Mouse (Mus musculus) midbrain, embryonic 16.5 days (tissue): ENCODE results near the gene Fnip1. TPM values are rescaled to one million over a fixed set of nuclear protein-coding genes. Genes with fewer than 3 reads are reported as not detected.
"Not testable (repeated sequence)": the region's sequence is repeated elsewhere in the genome, so short reads cannot be mapped to it uniquely, and the experiment has no call there.

ENCODE experiments used
- ATAC-seq: fragments of 200-750 bp; cut with Nextera tagmentation; 2 replicates; pipeline ENCODE4 v1.8.0; 2017; ENCODE audit warnings: moderate TSS enrichment
- H3K27ac ChIP-seq: fragments of 300-500 bp; sonication (generic); 2 replicates; pipeline ENCODE4 v1.5.1; 2014; ENCODE audit warnings: mild to moderate bottlenecking, low read length, mixed read lengths
- H3K27me3 ChIP-seq: fragments of 300-500 bp; sonication (generic); 2 replicates; pipeline ENCODE4 v1.6.1; 2014; ENCODE audit warnings: low read depth, low read length, mixed read lengths; ENCODE audit not compliant: control insufficient read depth, insufficient read depth
- H3K36me3 ChIP-seq: fragments of 300-500 bp; sonication (generic); 2 replicates; pipeline ENCODE4 v1.6.1; 2014; ENCODE audit warnings: mild to moderate bottlenecking, low read length, moderate library complexity, mixed read lengths; ENCODE audit not compliant: control insufficient read depth, insufficient read depth
- H3K4me1 ChIP-seq: fragments of 300-500 bp; sonication (generic); 2 replicates; pipeline ENCODE4 v1.6.1; 2014; ENCODE audit warnings: mild to moderate bottlenecking, low read length, mixed read lengths; ENCODE audit not compliant: control insufficient read depth, insufficient read depth
- H3K4me2 ChIP-seq: fragments of 300-500 bp; sonication (generic); 2 replicates; pipeline ENCODE4 v1.6.1; 2014; ENCODE audit warnings: mild to moderate bottlenecking, low read length, mixed read lengths
- H3K4me3 ChIP-seq: fragments of 300-500 bp; sonication (generic); 2 replicates; pipeline ENCODE4 v1.5.1; 2014; ENCODE audit warnings: low read depth, mild to moderate bottlenecking, low read length, moderate library complexity, mixed read lengths
- H3K9ac ChIP-seq: fragments of 300-500 bp; sonication (generic); 2 replicates; pipeline ENCODE4 v1.6.1; 2014; ENCODE audit warnings: low read depth, low read length, mixed read lengths
- H3K9me3 ChIP-seq: fragments of 300-500 bp; sonication (generic); replicated peaks from 2 replicates; pipeline ENCODE4 v1.6.1; 2014; ENCODE audit warnings: mild to moderate bottlenecking, low read length, mixed read lengths; ENCODE audit not compliant: control insufficient read depth, poor library complexity, severe bottlenecking
- WGBS: fragments of 180-500 bp; shearing (Covaris S2); extraction: QIAGEN DNeasy Blood & Tissue Kit; methylation state at CpG from one replicate; pipeline ENCODE4 v1.1.7; 2014; 5-methylcytosine and 5-hydroxymethylcytosine counted together
- polyA plus RNA-seq: library from polyadenylated mRNA; unstranded; fragments of >200 nt; fragmentation: Nextera tagmentation; extraction: Ambion mirVana; gene quantifications from 2 replicates; pipeline ENCODE4 v1.2.1, GENCODE M21; 2015

Gene Fnip1
- 12.3 and 13.0 TPM in 2 replicates for polyA plus RNA-seq

GRCm38 (mm10) chr11:54437823-54438337 is at the start of gene Fnip1:
Fnip1 (plus strand) TSS chr11:54438199.
- no peaks in the 10 kb centered on the region for H3K27me3 ChIP-seq
- peak within 1 kb of the TSS; percentile 83 for H3K27ac ChIP-seq
- no peaks in the 10 kb centered on the region for H3K36me3 ChIP-seq
- peak within 1 kb of the TSS; percentile 97 for H3K4me3 ChIP-seq
- H3K9me3 ChIP-seq, result no peaks in the 10 kb centered on the region
- peak; percentile 97 for ATAC-seq
- peaks cover 23% of the 10 kb centered on the region for H3K4me1 ChIP-seq
- H3K4me2 ChIP-seq, result peak within 1 kb of the TSS; percentile 71
- 0% methylated on average over 47 of the region's 47 CpGs for WGBS
- peak within 1 kb of the TSS; percentile 92 for H3K9ac ChIP-seq

- WGBS, result 76% methylated on average over 8 of the region's 8 CpGs
- Histone ChIP-seq H3K27me3 (no peaks in the 10 kb centered on the region), H3K36me3 (no peaks in the 10 kb centered on the region), H3K27ac (no peak overlapping the region), H3K9ac (no peak overlapping the region), H3K4me1 (no peaks in the 10 kb centered on the region), H3K4me2 (no peak overlapping the region), H3K4me3 (no peak overlapping the region), H3K9me3 (no peaks in the 10 kb centered on the region)
- ATAC-seq, result no peak
Measured at GRCm38 (mm10) chr11:54390386-54390785, 47.6 kb upstream of the Fnip1 start.

- Histone ChIP-seq H3K9me3 (no peaks in the 10 kb centered on the region), H3K36me3 (no peaks in the 10 kb centered on the region), H3K9ac (no peak overlapping the region), H3K27me3 (no peaks in the 10 kb centered on the region), H3K4me1 (no peaks in the 10 kb centered on the region), H3K4me3 (no peak overlapping the region), H3K4me2 (no peak overlapping the region), H3K27ac (no peak overlapping the region)
- 89% methylated on average over 4 of the region's 4 CpGs for WGBS
- no peak for ATAC-seq
Measured at GRCm38 (mm10) chr11:54391326-54391725, 46.7 kb upstream of the Fnip1 start.

GRCm38 (mm10) chr11:54396686-54397085 is 41.3 kb upstream of the Fnip1 start:
- Histone ChIP-seq H3K4me1 (no peaks in the 10 kb centered on the region), H3K36me3 (no peaks in the 10 kb centered on the region), H3K9me3 (no peaks in the 10 kb centered on the region), H3K27me3 (no peaks in the 10 kb centered on the region), H3K9ac (no peak overlapping the region), H3K4me3 (no peak overlapping the region), H3K4me2 (no peak overlapping the region), H3K27ac (no peak overlapping the region)
- WGBS, result 81% methylated on average over 1 of the region's 1 CpGs
- ATAC-seq, result no peak

GRCm38 (mm10) chr11:54398058-54398457 is 39.9 kb upstream of the Fnip1 start:
- WGBS, result 90% methylated on average over 4 of the region's 4 CpGs
- no peak for ATAC-seq
- no peaks in the 10 kb centered on the region for H3K9me3 ChIP-seq

GRCm38 (mm10) chr11:54400803-54401202 is 37.2 kb upstream of the Fnip1 start:
- not testable (repeated sequence) for H3K27ac ChIP-seq, H3K4me3 ChIP-seq, H3K9ac ChIP-seq, H3K27me3 ChIP-seq, ATAC-seq, H3K9me3 ChIP-seq, H3K4me1 ChIP-seq, H3K4me2 ChIP-seq, H3K36me3 ChIP-seq
- WGBS, result 95% methylated on average over 20 of the region's 20 CpGs

More at GRCm38 (mm10) chr11:54398058-54398457, 39.9 kb upstream of the Fnip1 start:
- Histone ChIP-seq H3K27me3 (no peaks in the 10 kb centered on the region), H3K4me2 (no peak overlapping the region), H3K4me1 (no peaks in the 10 kb centered on the region), H3K9ac (no peak overlapping the region), H3K36me3 (no peaks in the 10 kb centered on the region), H3K4me3 (no peak overlapping the region), H3K27ac (no peak overlapping the region)

GRCm38 (mm10) chr11:54404885-54405284 is 33.1 kb upstream of the Fnip1 start:
- no peaks in the 10 kb centered on the region for H3K27me3 ChIP-seq
- no peak for ATAC-seq
- no peaks in the 10 kb centered on the region for H3K36me3 ChIP-seq
- no peaks in the 10 kb centered on the region for H3K9me3 ChIP-seq
- H3K4me3 ChIP-seq, result no peak overlapping the region
- H3K4me1 ChIP-seq, result no peaks in the 10 kb centered on the region
- no peak overlapping the region for H3K27ac ChIP-seq
- no peak overlapping the region for H3K9ac ChIP-seq
- 83% methylated on average over 4 of the region's 4 CpGs for WGBS
- H3K4me2 ChIP-seq, result no peak overlapping the region

- 89% methylated on average over 4 of the region's 4 CpGs for WGBS
- no peak overlapping the region for H3K4me2 ChIP-seq
- ATAC-seq, result no peak
Measured at GRCm38 (mm10) chr11:54406930-54407546, 31.0 kb upstream of the Fnip1 start.

GRCm38 (mm10) chr11:54410612-54411011 is 27.4 kb upstream of the Fnip1 start:
- Histone ChIP-seq H3K9me3 (no peaks in the 10 kb centered on the region), H3K4me3 (no peak overlapping the region), H3K36me3 (no peaks in the 10 kb centered on the region), H3K27ac (no peak overlapping the region), H3K9ac (no peak overlapping the region), H3K4me1 (0 out of 2 replicates have a peak, but pooled peaks cover 3% of the 10 kb centered on the region), H3K27me3 (no peaks in the 10 kb centered on the region), H3K4me2 (no peak overlapping the region)
- no peak for ATAC-seq

More at GRCm38 (mm10) chr11:54406930-54407546, 31.0 kb upstream of the Fnip1 start:
- Histone ChIP-seq H3K4me3 (no peak overlapping the region), H3K4me1 (no peaks in the 10 kb centered on the region), H3K9me3 (no peaks in the 10 kb centered on the region), H3K9ac (no peak overlapping the region), H3K27ac (no peak overlapping the region), H3K36me3 (no peaks in the 10 kb centered on the region), H3K27me3 (no peaks in the 10 kb centered on the region)
